Mouse (Mus musculus) midbrain, embryonic 11.5 days (tissue): ENCODE results near the gene Arid3c. TPM values are rescaled to one million over a fixed set of nuclear protein-coding genes. Genes with fewer than 3 reads are reported as not detected.

ENCODE experiments used
- ATAC-seq: fragments of 200-750 bp; cut with Nextera tagmentation; 2 replicates; pipeline ENCODE4 v1.8.0; 2017; ENCODE audit warnings: moderate TSS enrichment, moderate library complexity; ENCODE audit not compliant: low FRiP score
- DNase-seq: peaks from one replicate; pipeline ENCODE4 v3.0.0; 2015; ENCODE audit warnings: low spot score; ENCODE audit errors: missing footprints
- H3K27ac ChIP-seq: fragments of 300-500 bp; sonication (generic); 2 replicates; pipeline ENCODE4 v1.5.1; 2014; ENCODE audit warnings: low read depth, low read length
- H3K27me3 ChIP-seq: fragments of 300-500 bp; sonication (generic); 2 replicates; pipeline ENCODE4 v1.6.1; 2014; ENCODE audit warnings: mild to moderate bottlenecking, low read length, moderate library complexity, mixed read lengths; ENCODE audit not compliant: control insufficient read depth, insufficient read depth
- H3K36me3 ChIP-seq: fragments of 300-500 bp; sonication (generic); 2 replicates; pipeline ENCODE4 v1.6.1; 2014; ENCODE audit warnings: mild to moderate bottlenecking, low read length, moderate library complexity, mixed read lengths; ENCODE audit not compliant: control insufficient read depth, insufficient read depth
- H3K4me1 ChIP-seq: fragments of 300-500 bp; sonication (generic); 2 replicates; pipeline ENCODE4 v1.6.1; 2014; ENCODE audit warnings: low read length; ENCODE audit not compliant: control insufficient read depth, insufficient read depth
- H3K4me2 ChIP-seq: fragments of 300-500 bp; sonication (generic); 2 replicates; pipeline ENCODE4 v1.6.1; 2014; ENCODE audit warnings: mild to moderate bottlenecking, moderate library complexity
- H3K4me3 ChIP-seq: fragments of 300-500 bp; sonication (generic); 2 replicates; pipeline ENCODE4 v1.5.1; 2014; ENCODE audit warnings: low read depth, low read length
- H3K9ac ChIP-seq: fragments of 300-500 bp; sonication (generic); 2 replicates; pipeline ENCODE4 v1.6.1; 2014; ENCODE audit warnings: low read length
- H3K9me3 ChIP-seq: fragments of 300-500 bp; sonication (generic); 2 replicates; pipeline ENCODE4 v1.6.1; 2016; ENCODE audit warnings: low read length; ENCODE audit not compliant: control insufficient read depth
- WGBS: fragments of 180-500 bp; shearing (Covaris S2); extraction: QIAGEN DNeasy Blood & Tissue Kit; methylation state at CpG from one replicate; pipeline ENCODE4 v1.1.7; 2014; 5-methylcytosine and 5-hydroxymethylcytosine counted together
- polyA plus RNA-seq: library from polyadenylated mRNA; unstranded; fragments of >200 nt; fragmentation: Nextera tagmentation; extraction: Ambion mirVana; gene quantifications from 2 replicates; pipeline ENCODE4 v1.2.1, GENCODE M21; 2014

The Arid3c gene
- polyA plus RNA-seq, 1 experiment from 2014 or later = 1.8 TPM

GRCm38 (mm10) chr4:41738256-41738603 is 7.3 kb upstream of the Arid3c start:
- no peaks in the 10 kb centered on the region for H3K9me3 ChIP-seq
- peaks cover 8% of the 10 kb centered on the region; the same call in 1 of the 2 replicates for H3K36me3 ChIP-seq
- no peak overlapping the region for H3K9ac ChIP-seq
- 63% methylated on average over 1 of the region's 1 CpGs for WGBS
- ATAC-seq = no peak
- peaks cover 12% of the 10 kb centered on the region for H3K4me1 ChIP-seq
- DNase-seq = no peak
- no peak overlapping the region for H3K4me2 ChIP-seq
- peaks cover 3% of the 10 kb centered on the region for H3K27me3 ChIP-seq
- H3K27ac ChIP-seq = no peak overlapping the region
- no peak overlapping the region for H3K4me3 ChIP-seq

DNA sequence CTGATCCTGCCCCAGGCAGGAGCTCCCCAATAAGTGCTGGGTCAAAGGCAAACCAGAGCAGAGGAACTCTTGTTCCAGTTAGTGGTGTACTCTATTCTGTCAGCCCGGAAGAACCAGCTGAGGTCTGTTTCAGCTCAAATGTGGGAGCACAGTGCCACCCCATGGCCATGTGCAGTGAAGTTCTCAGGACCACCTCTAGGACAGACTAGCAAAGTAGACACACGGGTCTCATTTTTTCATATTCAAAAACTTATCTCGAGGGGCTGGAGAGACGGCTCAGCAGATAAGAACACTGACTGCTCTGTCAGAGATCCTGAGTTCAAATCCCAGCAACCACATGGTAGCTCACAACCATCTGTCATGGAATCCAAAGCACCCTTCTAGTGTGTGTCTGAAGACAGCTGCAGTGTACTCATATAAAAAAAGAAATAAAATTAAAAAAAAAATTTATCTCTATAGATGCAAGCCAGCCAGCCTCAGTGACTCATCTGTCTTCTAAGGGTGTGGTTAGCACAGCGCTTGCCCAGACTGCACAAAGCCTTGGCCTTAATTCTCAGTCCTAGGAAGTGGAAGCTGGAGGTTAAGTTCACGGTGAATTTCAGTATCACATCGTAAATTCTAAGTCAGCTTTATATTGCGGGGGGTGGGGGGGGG is 6.8 kb upstream of the Arid3c start:
- Histone ChIP-seq H3K27me3 (peaks cover 8% of the 10 kb centered on the region), H3K4me2 (no peak overlapping the region), H3K4me1 (peaks cover 12% of the 10 kb centered on the region), H3K27ac (no peak overlapping the region), H3K36me3 (peaks cover 8% of the 10 kb centered on the region; the same call in 1 of the 2 replicates), H3K9me3 (no peaks in the 10 kb centered on the region), H3K9ac (no peak overlapping the region), H3K4me3 (no peak overlapping the region)
- WGBS = 52% methylated on average over 8 of the region's 8 CpGs
- ATAC-seq (peak; percentile 47), DNase-seq (peak; percentile 94)

DNA sequence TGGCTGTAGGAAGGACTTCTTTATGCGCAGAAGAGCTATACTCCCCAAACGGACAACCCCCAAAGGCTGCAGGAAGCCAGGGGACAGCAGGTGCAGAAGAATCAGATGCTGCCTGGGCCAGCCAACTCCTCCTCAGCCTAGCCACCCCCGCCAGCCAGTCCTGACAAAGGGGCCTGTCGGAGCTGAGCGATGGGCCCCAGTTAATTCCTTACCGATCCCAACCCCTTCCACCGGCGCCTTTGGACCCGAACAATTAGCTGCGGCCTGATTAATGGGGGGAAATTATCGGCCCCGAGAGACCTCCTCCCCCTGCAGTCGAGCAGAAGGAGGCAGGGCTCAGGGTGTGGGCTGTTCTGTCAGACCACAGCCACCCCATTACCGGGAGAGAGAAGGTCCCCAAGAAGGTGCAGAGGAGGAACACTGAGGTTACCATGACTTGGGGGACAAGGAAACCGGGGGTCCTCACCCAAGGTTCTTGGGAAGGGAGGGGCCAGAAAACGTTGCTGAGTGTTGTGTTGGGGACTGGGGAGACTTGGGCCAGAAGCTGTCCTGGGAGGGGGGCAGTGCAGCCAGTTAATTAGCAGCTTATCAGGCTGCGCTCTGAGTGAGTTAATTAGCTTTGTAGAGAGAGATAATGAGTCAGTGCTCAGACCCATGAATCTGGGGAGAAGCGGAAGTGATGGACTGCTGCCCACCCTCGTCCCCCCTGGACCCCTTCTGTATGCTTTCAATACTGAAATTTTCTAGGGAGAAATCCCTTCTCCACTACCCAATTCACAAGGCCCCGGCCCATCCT is 3.9 kb downstream of the Arid3c start:
- Histone ChIP-seq H3K9me3 (no peaks in the 10 kb centered on the region), H3K4me3 (no peak overlapping the region), H3K4me1 (peaks cover 10% of the 10 kb centered on the region), H3K4me2 (peak overlapping the region; percentile 18; the same call in 1 of the 2 replicates), H3K27me3 (peaks cover 78% of the 10 kb centered on the region), H3K36me3 (no peaks in the 10 kb centered on the region), H3K27ac (no peak overlapping the region), H3K9ac (no peak overlapping the region)
- DNase-seq (no peak), ATAC-seq (no peak)
- WGBS = 13% methylated on average over 20 of the region's 20 CpGs

GRCm38 (mm10) chr4:41722918-41723351 is 8.0 kb downstream of the Arid3c start, which contains the start of gene Dctn3:
TSS of gene Dctn3 (minus strand) at chr4:41723170.
- Histone ChIP-seq H3K4me1 (peaks cover 14% of the 10 kb centered on the region), H3K4me3 (peak within 1 kb of the TSS; percentile 77), H3K4me2 (peak within 1 kb of the TSS; percentile 89), H3K27ac (no peak within 1 kb of the TSS), H3K27me3 (peaks cover 41% of the 10 kb centered on the region), H3K9ac (peak within 1 kb of the TSS; percentile 79), H3K36me3 (peaks cover 8% of the 10 kb centered on the region; the same call in 1 of the 2 replicates), H3K9me3 (no peaks in the 10 kb centered on the region)
- ATAC-seq (peak; percentile 96), DNase-seq (peak; percentile 97)
- WGBS = under 1% methylated on average over 27 of the region's 27 CpGs

- Histone ChIP-seq H3K27ac (no peak overlapping the region), H3K9ac (no peak overlapping the region), H3K36me3 (peaks cover 11% of the 10 kb centered on the region; the same call in 1 of the 2 replicates), H3K4me1 (peaks cover 19% of the 10 kb centered on the region), H3K9me3 (no peaks in the 10 kb centered on the region), H3K27me3 (no peaks in the 10 kb centered on the region), H3K4me3 (no peak overlapping the region), H3K4me2 (no peak overlapping the region)
- ATAC-seq (no peak), DNase-seq (peak; percentile 77)
- 75% methylated on average over 6 of the region's 6 CpGs for WGBS
Measured at GRCm38 (mm10) chr4:41716834-41717233, 14.1 kb downstream of the Arid3c start.

DNA sequence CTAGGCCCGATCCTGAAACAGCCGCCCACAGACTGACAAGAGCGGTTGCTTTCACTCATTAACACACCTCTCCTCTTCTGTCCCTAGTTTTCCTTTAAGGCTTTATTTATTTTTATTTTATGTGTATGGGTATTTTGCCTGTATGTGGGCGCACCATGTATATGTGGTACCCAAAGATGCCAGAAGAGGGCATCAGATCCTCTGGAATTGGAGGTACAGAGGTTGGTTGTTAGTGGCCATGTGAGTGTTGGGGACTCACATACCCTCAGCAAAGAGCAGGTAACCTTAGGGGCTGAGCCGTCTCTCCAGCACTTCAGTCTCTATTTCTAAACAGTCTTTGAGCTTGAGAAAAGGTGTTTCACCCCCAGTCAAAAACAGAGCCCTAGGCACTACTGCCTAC is 15.3 kb downstream of the Arid3c start:
- ATAC-seq (no peak), DNase-seq (peak; percentile 85)
- Histone ChIP-seq H3K27ac (no peak overlapping the region), H3K4me1 (peaks cover 22% of the 10 kb centered on the region), H3K36me3 (peaks cover 11% of the 10 kb centered on the region; the same call in 1 of the 2 replicates), H3K27me3 (no peaks in the 10 kb centered on the region), H3K4me2 (no peak overlapping the region), H3K9ac (no peak overlapping the region), H3K9me3 (no peaks in the 10 kb centered on the region), H3K4me3 (no peak overlapping the region)
- 88% methylated on average over 5 of the region's 5 CpGs for whole genome bisulfite sequencing

DNA sequence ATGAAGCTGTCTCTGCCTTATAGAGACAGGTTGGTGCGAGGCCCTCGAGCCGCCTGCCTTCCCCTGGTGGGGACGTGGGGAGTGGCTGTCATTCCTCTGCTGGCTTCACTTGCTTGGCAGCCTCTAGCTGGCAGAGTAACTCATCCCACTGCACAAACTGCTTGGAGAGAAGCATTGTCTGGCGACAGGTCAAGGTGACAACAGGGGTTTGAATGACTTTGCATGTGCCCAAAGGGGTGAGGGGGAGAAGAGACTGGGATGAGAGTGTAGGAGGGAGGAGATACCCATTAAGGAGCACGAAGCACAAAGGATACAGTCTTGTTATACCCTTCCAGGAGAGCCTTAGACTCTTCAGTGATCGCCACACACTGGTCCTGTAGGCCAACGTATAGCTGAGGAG is 15.9 kb downstream of the Arid3c start:
- Histone ChIP-seq H3K27me3 (no peaks in the 10 kb centered on the region), H3K27ac (no peak overlapping the region), H3K36me3 (peaks cover 11% of the 10 kb centered on the region; the same call in 1 of the 2 replicates), H3K4me1 (peaks cover 22% of the 10 kb centered on the region), H3K9ac (no peak overlapping the region), H3K9me3 (no peaks in the 10 kb centered on the region), H3K4me2 (no peak overlapping the region), H3K4me3 (no peak overlapping the region)
- DNase-seq (peak; percentile 82), ATAC-seq (no peak)
- 81% methylated on average over 8 of the region's 8 CpGs for WGBS

DNA sequence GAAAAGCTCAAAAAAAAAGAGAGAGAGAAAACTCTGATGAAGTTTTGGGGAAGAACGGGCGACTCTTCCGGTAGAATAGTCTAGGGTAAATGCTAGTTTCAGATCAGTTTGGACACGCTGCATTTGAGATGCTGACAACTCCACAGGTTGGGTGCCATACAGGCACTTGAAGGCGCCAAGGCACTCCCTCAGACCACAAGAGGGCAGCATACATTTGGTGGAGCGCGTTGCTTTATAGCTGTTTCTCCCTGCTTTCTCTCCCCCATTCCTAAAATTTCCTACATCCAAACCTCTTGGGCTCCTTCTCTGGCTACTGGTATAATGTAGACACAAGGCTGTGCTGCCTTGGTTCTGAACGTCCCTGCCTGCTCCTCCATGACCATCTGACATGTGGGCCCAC is 16.7 kb downstream of the Arid3c start:
- Histone ChIP-seq H3K9ac (no peak overlapping the region), H3K27me3 (no peaks in the 10 kb centered on the region), H3K36me3 (peaks cover 8% of the 10 kb centered on the region; the same call in 1 of the 2 replicates), H3K4me1 (peaks cover 22% of the 10 kb centered on the region), H3K4me3 (no peak overlapping the region; the same call in 1 of the 2 replicates), H3K4me2 (peak overlapping the region; percentile 85), H3K27ac (no peak overlapping the region), H3K9me3 (no peaks in the 10 kb centered on the region)
- WGBS = 12% methylated on average over 8 of the region's 8 CpGs
- ATAC-seq (no peak), DNase-seq (peak; percentile 94)
